Mouse (Mus musculus): Measurements from ENCODE around the gene Klhl40.

- no peak for TF ChIP-seq CTCF (IDR thresholded peaks at IDR 0.05; ENCODE audit: low read depth, low read length)
- TF ChIP-seq GATA1 (IDR thresholded peaks at IDR 0.05; ENCODE audit: borderline replicate concordance, low read length): no peak
These were observed 20.3 kb downstream of the Klhl40 start for GRCm38 (mm10) chr9:121797722-121798121.

Measured in G1E (cell line).